Mouse (Mus musculus) hindbrain, embryonic 14.5 days (tissue): ENCODE results near the gene Smok3c. TPM values are rescaled to one million over a fixed set of nuclear protein-coding genes. Genes with fewer than 3 reads are reported as not detected.

Experiments used
- polyA plus RNA-seq: library from polyadenylated mRNA; unstranded; fragments of >200 nt; fragmentation: Nextera tagmentation; extraction: Ambion mirVana; gene quantifications from 2 replicates; pipeline ENCODE4 v1.2.1, GENCODE M21; 2014

The Smok3c gene
- polyA plus RNA-seq, 1 experiment from 2014 or later: not detected

Other genes starting within 250 kb of the Smok3c start
- 0.40 and 0.62 TPM in 2 replicates for gene Pilra, start 216.9 kb upstream of the Smok3c start, polyA plus RNA-seq
- gene Pilrb1, start 195.1 kb upstream of the Smok3c start, polyA plus RNA-seq: not detected in 2 replicates
- gene Pilrb2, start 181.4 kb upstream of the Smok3c start, polyA plus RNA-seq: not detected in 2 replicates
- not detected in 2 replicates for gene Cyp3a13, start 131.6 kb upstream of the Smok3c start, polyA plus RNA-seq
- 0.80 and 1.2 TPM in 2 replicates for gene Gjc3, start 90.1 kb upstream of the Smok3c start, polyA plus RNA-seq
- gene Azgp1, start 71.7 kb upstream of the Smok3c start, polyA plus RNA-seq: not detected in 2 replicates
- not detected in 2 replicates for gene Smok3a, start 31.9 kb upstream of the Smok3c start, polyA plus RNA-seq
- not detected in 2 replicates for gene Smok3b, start 31.8 kb upstream of the Smok3c start, polyA plus RNA-seq
- gene Zkscan1, start 31.9 kb downstream of the Smok3c start, polyA plus RNA-seq: 31.2 and 34.1 TPM in 2 replicates
- 84.0 and 88.2 TPM in 2 replicates for gene Zscan21, start 63.7 kb downstream of the Smok3c start, polyA plus RNA-seq
- gene Zfp113, start 102.5 kb downstream of the Smok3c start, polyA plus RNA-seq: 17.9 and 21.4 TPM in 2 replicates
- gene Cops6, start 107.9 kb downstream of the Smok3c start, polyA plus RNA-seq: 239 and 253 TPM in 2 replicates
- 15.2 and 15.5 TPM in 2 replicates for gene Ap4m1, start 118.8 kb downstream of the Smok3c start, polyA plus RNA-seq
- gene Mcm7, start 119.2 kb downstream of the Smok3c start, polyA plus RNA-seq: 71.6 and 78.1 TPM in 2 replicates
- 67.1 and 72.8 TPM in 2 replicates for gene Taf6, start 134.3 kb downstream of the Smok3c start, polyA plus RNA-seq
- gene Cnpy4, start 134.3 kb downstream of the Smok3c start, polyA plus RNA-seq: 29.5 and 31.5 TPM in 2 replicates
- gene Mblac1, start 141.1 kb downstream of the Smok3c start, polyA plus RNA-seq: 12.5 and 13.6 TPM in 2 replicates
- gene Nxpe5, start 172.7 kb downstream of the Smok3c start, polyA plus RNA-seq: 0.07 TPM in 1 of 2 replicates, not detected in the other
- gene Lamtor4, start 202.3 kb downstream of the Smok3c start, polyA plus RNA-seq: 74.7 and 85.0 TPM in 2 replicates
- gene BC037034, start 210.8 kb downstream of the Smok3c start, polyA plus RNA-seq: 19.5 and 19.7 TPM in 2 replicates
- gene Gal3st4, start 219.6 kb downstream of the Smok3c start, polyA plus RNA-seq: 2.6 and 2.9 TPM in 2 replicates
- gene Gm43720, start 226.8 kb downstream of the Smok3c start, polyA plus RNA-seq: 0.15 TPM in 1 of 2 replicates, not detected in the other
- 23.9 and 24.2 TPM in 2 replicates for gene Gpc2, start 226.8 kb downstream of the Smok3c start, polyA plus RNA-seq
- gene Stag3, start 227.0 kb downstream of the Smok3c start, polyA plus RNA-seq: 9.0 and 9.5 TPM in 2 replicates